Mouse (Mus musculus): Measurements from ENCODE around the gene Smarcad1. TPM values are rescaled to one million over a fixed set of nuclear protein-coding genes. Genes with fewer than 3 reads are reported as not detected.

Gene Smarcad1
- polyA plus RNA-seq, 1 experiment from 2014 or later: 44.5 TPM

DNA sequence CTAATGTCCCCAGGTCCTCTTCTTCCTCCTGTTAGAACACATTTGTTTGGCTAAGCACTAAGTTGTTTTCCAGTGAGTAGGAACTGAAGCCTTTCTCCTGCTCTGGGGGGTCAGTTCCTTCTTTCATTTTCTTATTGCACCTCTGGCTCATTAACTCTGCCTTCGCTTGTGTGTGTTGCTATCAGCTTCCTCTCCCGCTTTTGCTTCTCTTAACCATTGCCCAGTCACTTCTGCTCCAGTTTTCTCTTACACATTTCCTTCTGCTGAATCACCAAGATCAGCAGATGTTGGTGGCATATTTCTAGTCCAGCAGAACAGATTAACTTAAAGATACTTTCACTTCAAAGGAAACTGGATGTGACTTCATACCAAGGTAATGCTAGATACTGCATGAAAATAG, 72.5 kb downstream of the Smarcad1 start:
- Histone ChIP-seq H3K4me3 (no peak overlapping the region), H3K27me3 (replicated peaks) (no peaks in the 10 kb centered on the region), H3K36me3 (peaks cover 83% of the 10 kb centered on the region), H3K9ac (no peak overlapping the region), H3K9me3 (no peaks in the 10 kb centered on the region), H3K4me2 (no peak overlapping the region), H3K4me1 (no peaks in the 10 kb centered on the region), H3K27ac (replicated peaks) (no peak overlapping the region)
- no peak for ATAC-seq (ENCODE audit: extremely low read depth, insufficient number of reproducible peaks, low FRiP score, low TSS enrichment)
- WGBS: 88% methylated on average over 2 of the region's 2 CpGs

DNA sequence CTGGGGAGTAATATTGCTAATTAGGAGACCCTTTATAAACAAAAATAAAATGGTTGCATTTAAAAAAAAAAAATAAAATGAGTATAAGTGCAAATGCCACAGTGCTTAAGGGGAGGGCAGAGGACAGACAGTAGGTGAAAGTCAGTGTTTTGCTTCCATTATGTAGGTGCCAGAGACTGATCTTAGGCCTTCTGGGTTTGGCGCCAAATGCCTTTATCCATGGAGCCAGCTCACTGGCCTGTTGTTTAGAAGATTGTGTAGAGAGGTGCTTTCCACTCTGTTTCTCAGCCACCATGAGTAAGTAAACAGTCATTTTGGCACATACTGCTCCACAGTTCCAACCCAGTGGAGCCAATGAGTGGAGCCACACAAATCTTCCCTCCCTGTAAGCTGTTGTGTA, 75.2 kb downstream of the Smarcad1 start:
- H3K4me1 ChIP-seq: no peaks in the 10 kb centered on the region
- H3K27me3 ChIP-seq (replicated peaks): no peaks in the 10 kb centered on the region
- H3K36me3 ChIP-seq: peaks cover 65% of the 10 kb centered on the region
- H3K9me3 ChIP-seq: no peaks in the 10 kb centered on the region
- ATAC-seq (ENCODE audit: extremely low read depth, insufficient number of reproducible peaks, low FRiP score, low TSS enrichment): no peak
- H3K4me2 ChIP-seq: no peak overlapping the region
- no peak overlapping the region for H3K9ac ChIP-seq
- no peak overlapping the region for H3K4me3 ChIP-seq
- 79% methylated on average over 1 of the region's 1 CpGs for WGBS
- H3K27ac ChIP-seq (replicated peaks): no peak overlapping the region

DNA sequence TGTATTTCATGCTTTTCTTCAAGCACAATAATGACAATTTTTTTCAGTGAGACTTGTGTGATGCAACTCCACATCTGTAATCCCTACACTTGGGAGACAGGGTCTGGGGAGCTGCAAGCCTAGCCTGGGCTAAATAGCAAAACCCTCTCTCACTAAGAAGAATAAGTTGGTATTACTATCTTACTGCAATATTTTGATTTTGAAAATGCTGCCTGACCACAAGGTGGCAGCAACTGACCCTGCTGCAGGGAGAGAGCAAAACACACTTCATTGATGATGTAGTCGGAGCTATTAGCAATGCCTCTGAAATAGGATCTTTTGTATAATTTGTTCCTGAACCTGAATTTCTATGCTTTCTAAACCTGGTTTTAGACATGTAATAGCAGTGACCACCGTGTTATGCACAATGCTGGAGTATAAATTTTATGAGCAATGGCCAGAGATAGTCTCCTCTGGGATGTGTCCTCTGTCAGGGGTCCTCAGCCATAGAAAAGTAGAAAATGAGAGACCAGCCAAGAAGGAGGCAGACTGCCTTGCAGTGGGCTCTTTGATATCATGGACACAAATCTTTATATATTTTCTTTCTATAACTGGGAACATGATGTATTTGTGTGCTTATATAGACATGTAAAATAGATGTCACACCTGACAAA, 83.8 kb downstream of the Smarcad1 start:
- Histone ChIP-seq H3K4me1 (no peaks in the 10 kb centered on the region), H3K4me3 (no peak overlapping the region), H3K36me3 (no peaks in the 10 kb centered on the region), H3K27me3 (replicated peaks) (no peaks in the 10 kb centered on the region), H3K27ac (replicated peaks) (no peak overlapping the region), H3K9ac (no peak overlapping the region), H3K4me2 (no peak overlapping the region), H3K9me3 (no peaks in the 10 kb centered on the region)
- WGBS: 14% methylated on average over 2 of the region's 2 CpGs
- ATAC-seq (ENCODE audit: extremely low read depth, insufficient number of reproducible peaks, low FRiP score, low TSS enrichment): no peak

DNA sequence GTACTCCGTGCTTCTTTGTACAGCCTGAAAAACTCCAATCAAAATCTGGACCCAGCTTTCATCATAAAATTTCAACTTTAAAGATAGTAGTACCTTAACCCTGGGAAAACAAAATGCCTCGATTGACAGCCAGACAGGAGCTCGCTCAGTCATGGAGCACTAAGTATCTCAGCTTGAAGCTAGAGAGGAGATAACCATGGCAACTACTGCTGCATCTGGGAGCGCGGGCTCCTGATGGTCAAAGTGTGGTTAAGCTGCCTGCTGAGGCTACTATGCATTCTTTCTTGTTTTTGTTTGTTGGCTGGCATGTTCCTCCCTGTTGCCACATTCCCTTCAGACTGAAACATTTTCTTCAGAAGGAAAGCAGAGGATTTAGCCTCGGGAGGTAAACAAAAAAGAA, 90.0 kb downstream of the Smarcad1 start:
- Histone ChIP-seq H3K9me3 (no peaks in the 10 kb centered on the region), H3K4me1 (no peaks in the 10 kb centered on the region), H3K36me3 (no peaks in the 10 kb centered on the region), H3K27ac (replicated peaks) (no peak overlapping the region), H3K27me3 (replicated peaks) (no peaks in the 10 kb centered on the region), H3K9ac (no peak overlapping the region), H3K4me2 (no peak overlapping the region), H3K4me3 (no peak overlapping the region)
- ATAC-seq (ENCODE audit: extremely low read depth, insufficient number of reproducible peaks, low FRiP score, low TSS enrichment): no peak
- 56% methylated on average over 6 of the region's 6 CpGs for WGBS

DNA sequence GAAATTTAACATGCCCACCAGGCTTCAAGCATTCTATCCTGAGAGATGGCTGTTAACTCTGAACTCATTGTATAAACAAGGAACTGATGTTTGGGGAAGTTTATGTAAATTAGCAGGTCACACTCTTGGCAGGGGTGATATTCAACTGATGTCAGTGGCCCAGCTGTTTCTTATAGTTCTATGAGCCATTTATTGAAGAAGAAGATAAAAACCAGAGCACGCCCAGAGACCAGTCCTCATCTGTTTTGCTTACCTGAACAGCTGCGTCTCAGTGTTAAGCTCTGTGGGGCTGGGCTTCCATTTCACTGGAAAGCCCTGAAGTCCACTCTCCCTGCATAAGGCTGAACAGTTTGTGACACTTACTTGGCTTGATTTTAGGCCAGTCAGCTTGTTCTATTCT, 95.4 kb downstream of the Smarcad1 start:
- H3K4me1 ChIP-seq: no peaks in the 10 kb centered on the region
- ATAC-seq (ENCODE audit: extremely low read depth, insufficient number of reproducible peaks, low FRiP score, low TSS enrichment): no peak
- H3K27me3 ChIP-seq (replicated peaks): no peaks in the 10 kb centered on the region
- no peak overlapping the region for H3K9ac ChIP-seq
- no peak overlapping the region for H3K4me2 ChIP-seq
- no peaks in the 10 kb centered on the region for H3K9me3 ChIP-seq
- H3K27ac ChIP-seq (replicated peaks): no peak overlapping the region
- H3K4me3 ChIP-seq: no peak overlapping the region
- no peaks in the 10 kb centered on the region for H3K36me3 ChIP-seq
- WGBS: 62% methylated on average over 2 of the region's 2 CpGs

DNA sequence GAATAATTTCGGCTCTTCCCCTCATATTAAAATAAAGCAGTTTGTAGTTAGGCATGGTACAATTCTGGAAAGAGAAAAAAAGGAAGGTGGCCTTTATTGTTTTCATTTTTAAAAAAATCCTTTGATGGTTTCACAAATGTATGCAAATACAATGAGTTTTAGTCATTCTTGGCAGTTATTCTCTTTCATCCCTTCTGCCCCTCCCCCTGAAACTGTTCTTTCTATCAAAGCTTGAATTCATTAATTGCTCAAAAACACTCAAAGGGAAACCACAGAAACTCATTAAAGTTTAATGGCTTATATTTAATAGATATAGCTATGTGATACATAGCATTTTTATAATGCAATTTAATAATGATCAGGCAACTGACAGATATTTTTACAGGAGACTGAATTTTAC, 95.9 kb downstream of the Smarcad1 start:
- Histone ChIP-seq H3K4me3 (no peak overlapping the region), H3K36me3 (no peaks in the 10 kb centered on the region), H3K9ac (no peak overlapping the region), H3K27ac (replicated peaks) (no peak overlapping the region), H3K27me3 (replicated peaks) (no peaks in the 10 kb centered on the region), H3K4me2 (no peak overlapping the region), H3K9me3 (no peaks in the 10 kb centered on the region), H3K4me1 (no peaks in the 10 kb centered on the region)
- WGBS: 89% methylated on average over 1 of the region's 1 CpGs
- ATAC-seq (ENCODE audit: extremely low read depth, insufficient number of reproducible peaks, low FRiP score, low TSS enrichment): no peak

DNA sequence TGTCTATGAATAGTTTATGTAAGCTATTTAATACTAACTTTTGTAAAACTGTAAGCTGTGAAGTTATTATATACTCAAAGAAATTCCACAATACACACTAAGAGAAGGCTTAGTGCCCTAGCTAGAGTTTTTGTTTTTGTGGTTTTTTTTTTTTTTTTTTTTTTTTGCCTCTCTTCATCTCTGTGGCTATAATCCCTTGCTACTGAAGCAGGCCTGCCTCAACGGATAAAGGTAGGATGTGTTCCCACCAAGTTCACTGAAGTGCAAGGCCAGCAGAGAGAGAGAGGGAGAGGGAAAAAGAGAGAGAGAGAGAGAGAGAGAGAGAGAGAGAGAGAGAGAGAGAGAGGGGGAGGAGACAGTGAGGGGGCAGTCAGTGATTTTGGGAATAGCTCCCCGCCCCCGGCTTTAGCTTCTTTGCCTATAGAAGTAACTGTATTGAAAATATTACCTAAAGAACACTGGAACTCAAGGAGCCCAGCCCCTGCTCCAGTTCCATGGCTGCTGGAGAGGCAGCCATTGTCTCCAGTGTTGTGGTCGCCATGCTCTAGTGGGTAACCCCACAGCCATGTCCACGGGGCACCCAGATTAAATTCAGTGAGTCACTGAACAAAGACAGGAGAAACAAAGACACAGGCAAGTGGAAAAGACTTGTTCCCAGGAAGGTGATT, 97.8 kb downstream of the Smarcad1 start:
- WGBS: 71% methylated on average over 5 of the region's 5 CpGs
- H3K4me2 ChIP-seq: no peak overlapping the region
- ATAC-seq (ENCODE audit: extremely low read depth, insufficient number of reproducible peaks, low FRiP score, low TSS enrichment): no peak
- H3K4me3 ChIP-seq: no peak overlapping the region
- no peaks in the 10 kb centered on the region for H3K4me1 ChIP-seq
- no peaks in the 10 kb centered on the region for H3K9me3 ChIP-seq
- H3K27ac ChIP-seq (replicated peaks): no peak overlapping the region
- H3K27me3 ChIP-seq (replicated peaks): no peaks in the 10 kb centered on the region
- no peaks in the 10 kb centered on the region for H3K36me3 ChIP-seq
- no peak overlapping the region for H3K9ac ChIP-seq

DNA sequence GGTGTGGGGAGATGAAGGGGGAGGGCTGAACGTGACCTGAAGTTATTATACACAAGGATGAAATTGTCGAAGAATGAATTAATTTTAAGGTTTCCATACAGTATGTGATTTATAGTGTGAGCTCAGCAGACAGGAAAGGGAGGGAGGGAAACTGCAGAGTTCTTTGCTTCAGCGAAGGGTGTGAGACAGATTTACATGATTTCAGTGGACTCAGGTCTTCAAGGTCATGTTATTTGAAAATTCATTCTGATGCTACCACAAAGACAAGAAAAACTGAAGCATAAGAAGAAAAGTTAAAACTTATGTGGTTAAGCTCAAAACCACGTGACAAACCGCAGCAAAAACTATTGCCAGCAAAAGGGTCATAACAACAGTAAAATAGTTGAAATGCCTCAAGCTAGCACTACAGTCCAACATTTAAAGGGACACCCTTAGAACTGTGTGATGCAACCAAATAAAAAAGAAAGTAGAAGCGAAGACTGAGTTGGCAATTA, 98.4 kb downstream of the Smarcad1 start:
- WGBS: 76% methylated on average over 6 of the region's 6 CpGs
- no peaks in the 10 kb centered on the region for H3K27me3 ChIP-seq (replicated peaks)
- no peak for ATAC-seq (ENCODE audit: extremely low read depth, insufficient number of reproducible peaks, low FRiP score, low TSS enrichment)
- H3K4me3 ChIP-seq: no peak overlapping the region
- no peaks in the 10 kb centered on the region for H3K4me1 ChIP-seq
- no peak overlapping the region for H3K27ac ChIP-seq (replicated peaks)
- no peak overlapping the region for H3K9ac ChIP-seq
- H3K4me2 ChIP-seq: no peak overlapping the region
- no peaks in the 10 kb centered on the region for H3K9me3 ChIP-seq
- no peaks in the 10 kb centered on the region for H3K36me3 ChIP-seq

DNA sequence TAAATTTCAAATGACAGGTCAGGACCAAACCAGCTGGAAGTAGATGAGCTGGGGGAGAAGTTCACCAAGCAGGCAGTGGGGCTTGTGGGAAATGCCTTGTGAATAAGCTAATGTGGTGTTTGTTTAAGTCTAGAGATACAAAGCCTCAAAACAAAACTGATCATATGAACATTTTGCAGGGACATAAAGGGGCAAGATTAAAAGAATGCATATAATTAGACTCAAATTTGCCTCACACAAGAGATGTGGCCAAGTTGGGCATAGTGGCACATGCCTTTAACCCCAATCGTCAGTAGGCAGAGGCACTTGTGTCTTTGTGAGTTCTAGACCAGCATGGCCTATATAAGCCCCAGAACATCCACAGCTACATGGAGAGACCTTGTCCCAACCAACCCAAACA, 99.9 kb downstream of the Smarcad1 start:
- Histone ChIP-seq H3K4me3 (no peak overlapping the region), H3K9me3 (no peaks in the 10 kb centered on the region), H3K36me3 (no peaks in the 10 kb centered on the region), H3K9ac (no peak overlapping the region), H3K4me1 (no peaks in the 10 kb centered on the region), H3K27ac (replicated peaks) (no peak overlapping the region), H3K4me2 (no peak overlapping the region), H3K27me3 (replicated peaks) (no peaks in the 10 kb centered on the region)
- 73% methylated on average over 1 of the region's 1 CpGs for WGBS
- ATAC-seq (ENCODE audit: extremely low read depth, insufficient number of reproducible peaks, low FRiP score, low TSS enrichment): no peak

DNA sequence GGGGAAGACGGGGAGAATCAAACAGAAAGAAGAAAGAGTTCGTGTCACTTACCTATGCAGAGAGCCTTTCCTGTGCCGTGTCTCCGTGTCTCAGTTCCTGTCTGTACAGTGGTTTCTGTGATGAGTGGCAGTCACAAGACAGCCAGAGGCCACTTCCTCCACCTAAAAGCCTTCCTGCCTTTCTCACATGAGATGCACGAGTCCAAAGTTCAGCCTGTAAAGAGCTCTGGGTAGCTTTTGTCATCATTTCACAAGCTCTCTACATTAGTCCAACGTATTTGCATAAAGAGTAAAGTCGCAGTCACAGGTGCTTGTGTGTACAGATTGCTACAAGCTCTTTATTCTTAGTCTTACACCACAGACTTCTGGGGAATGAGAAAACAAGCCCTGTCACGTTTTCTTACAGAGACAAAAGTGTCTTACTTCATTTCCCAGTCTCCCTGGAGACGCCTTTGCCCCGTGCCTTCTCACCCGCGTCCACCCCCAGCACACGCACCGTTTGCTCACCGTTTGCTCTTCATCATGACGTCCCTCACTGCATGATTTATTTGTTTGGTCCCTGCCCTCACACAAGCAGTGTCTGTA, 102.3 kb downstream of the Smarcad1 start, which contains the start of gene Hpgds:
TSS of gene Hpgds (minus strand) at position 288 of the 585 bp plus-strand sequence.
- no peak within 1 kb of the TSS for H3K9ac ChIP-seq
- no peaks in the 10 kb centered on the region for H3K27me3 ChIP-seq (replicated peaks)
- no peak within 1 kb of the TSS for H3K4me2 ChIP-seq
- ATAC-seq (ENCODE audit: extremely low read depth, insufficient number of reproducible peaks, low FRiP score, low TSS enrichment): no peak
- no peak within 1 kb of the TSS for H3K4me3 ChIP-seq
- H3K36me3 ChIP-seq: no peaks in the 10 kb centered on the region
- H3K9me3 ChIP-seq: no peaks in the 10 kb centered on the region
- H3K27ac ChIP-seq (replicated peaks): no peak within 1 kb of the TSS
- H3K4me1 ChIP-seq: no peaks in the 10 kb centered on the region
- WGBS: 60% methylated on average over 16 of the region's 16 CpGs

DNA sequence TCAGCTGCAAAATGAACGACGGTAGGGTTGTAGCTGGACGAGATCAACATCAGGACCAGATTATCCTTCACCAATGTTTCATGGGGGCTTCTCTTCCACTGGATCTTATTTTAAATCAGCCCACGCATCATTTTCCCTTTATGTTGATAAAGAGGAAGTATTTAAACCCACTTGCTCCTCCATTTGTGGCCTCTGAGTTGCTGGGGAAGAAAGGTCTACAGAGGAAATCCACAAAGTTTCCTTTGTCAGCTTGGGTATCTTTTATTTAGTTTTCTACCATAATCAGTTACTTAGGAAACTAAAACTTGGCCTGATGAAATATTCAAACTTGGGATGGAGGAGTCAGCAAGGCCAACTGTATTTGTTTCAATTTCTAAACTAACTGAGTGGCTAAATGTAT, 104.0 kb downstream of the Smarcad1 start:
- H3K36me3 ChIP-seq: no peaks in the 10 kb centered on the region
- no peaks in the 10 kb centered on the region for H3K9me3 ChIP-seq
- H3K27ac ChIP-seq (replicated peaks): no peak overlapping the region
- no peaks in the 10 kb centered on the region for H3K27me3 ChIP-seq (replicated peaks)
- H3K4me3 ChIP-seq: no peak overlapping the region
- H3K4me2 ChIP-seq: no peak overlapping the region
- H3K9ac ChIP-seq: no peak overlapping the region
- no peaks in the 10 kb centered on the region for H3K4me1 ChIP-seq
- 75% methylated on average over 4 of the region's 4 CpGs for WGBS
- ATAC-seq (ENCODE audit: extremely low read depth, insufficient number of reproducible peaks, low FRiP score, low TSS enrichment): no peak

DNA sequence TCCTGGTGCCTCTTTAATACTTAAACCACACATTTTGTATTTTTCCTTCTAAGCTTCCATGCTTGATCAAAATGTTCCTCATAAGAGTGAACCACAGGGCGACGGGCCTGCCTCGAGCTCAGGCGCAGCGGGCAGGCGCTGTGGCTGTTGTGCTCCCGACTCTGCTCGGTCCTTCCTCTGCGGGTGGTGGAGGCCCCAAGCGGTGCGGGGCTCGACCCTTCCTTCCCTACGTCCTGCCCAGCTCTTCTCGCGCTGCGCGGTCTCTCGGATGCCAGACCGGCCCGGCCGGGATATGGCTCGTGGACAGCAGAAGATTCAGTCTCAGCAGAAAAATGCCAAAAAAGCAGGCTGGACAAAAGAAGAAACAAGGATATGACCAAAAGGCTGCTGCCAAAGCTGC, 108.3 kb downstream of the Smarcad1 start:
- Histone ChIP-seq H3K27ac (replicated peaks) (no peak overlapping the region), H3K9me3 (no peaks in the 10 kb centered on the region), H3K36me3 (no peaks in the 10 kb centered on the region), H3K4me2 (peak overlapping the region; percentile 64), H3K9ac (peak overlapping the region; percentile 67), H3K4me3 (peak overlapping the region; percentile 34), H3K4me1 (no peaks in the 10 kb centered on the region), H3K27me3 (replicated peaks) (no peaks in the 10 kb centered on the region)
- WGBS: 8% methylated on average over 22 of the region's 22 CpGs
- no peak for ATAC-seq (ENCODE audit: extremely low read depth, insufficient number of reproducible peaks, low FRiP score, low TSS enrichment)

Data from heart, embryonic 13.5 days (tissue).